12 mouse cellular contexts compared by ENCODE assay signal in the genomic region with DNA sequence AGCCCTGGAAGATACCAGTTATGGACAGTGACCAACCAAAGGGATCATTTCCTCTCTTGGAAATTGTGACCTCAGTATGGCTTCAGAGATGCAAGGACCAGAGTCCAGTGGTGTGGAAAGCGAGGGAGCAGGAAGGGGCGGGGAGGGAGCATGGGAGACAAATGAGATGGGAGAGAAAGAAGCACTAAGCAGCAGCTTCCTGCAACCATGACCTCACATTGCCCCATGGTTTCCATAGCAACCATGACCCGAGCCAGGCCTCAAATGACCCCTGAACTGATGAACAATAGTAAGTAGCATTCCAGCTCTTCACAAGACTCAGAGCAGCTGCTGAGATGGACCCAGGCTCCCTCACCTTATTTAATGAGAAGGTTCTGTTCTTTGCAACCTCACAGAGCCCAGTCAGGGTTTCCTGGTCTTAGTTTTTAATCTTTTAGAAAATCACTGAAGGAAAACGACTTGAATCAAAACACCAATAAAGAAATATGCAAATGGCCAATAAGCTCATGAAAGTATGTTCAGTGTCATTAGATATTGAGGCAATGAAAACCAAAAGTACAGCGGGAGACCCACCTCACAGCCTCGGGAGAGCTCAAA. TPM values are rescaled to one million over a fixed set of nuclear protein-coding genes. Genes with fewer than 3 reads are reported as not detected.
DNase-seq lines count a peak whose midpoint lies in the region; ATAC-seq and TF ChIP-seq lines count a peak whose summit lies in the region.
"Had no signal": no experiment of that assay in that cellular context is flagged by ENCODE, and none has a peak within 500 bp of the region (broad histone marks: within the 10 kb centered on the region; RNA-seq: fewer than 3 reads in every experiment).

No protein-coding gene starts in this region.

- no peaks in the 10 kb centered on the region for H3K27me3 ChIP-seq in midbrain, embryonic 12.5 days
- no peaks in the 10 kb centered on the region for H3K27me3 ChIP-seq in midbrain, postnatal 0 days (ENCODE audit: insufficient read depth, low read length)
- no peaks in the 10 kb centered on the region for H3K27me3 ChIP-seq in hindbrain, postnatal 0 days (ENCODE audit: insufficient read depth, low read length)
- H3K27me3 ChIP-seq: hindbrain, embryonic 15.5 days had no signal

- no peak overlapping the region for H3K4me3 ChIP-seq in midbrain, embryonic 12.5 days
- no peak overlapping the region for H3K4me3 ChIP-seq in midbrain, postnatal 0 days (ENCODE audit: low read depth, low read length)
- no peak overlapping the region for H3K4me3 ChIP-seq in hindbrain, postnatal 0 days (ENCODE audit: low read length)
- H3K4me3 ChIP-seq: hindbrain, embryonic 15.5 days had no signal

- no peak for TF ChIP-seq CTCF in midbrain, postnatal 0 days (IDR thresholded peaks at IDR 0.05)
- TF ChIP-seq CTCF in hindbrain, postnatal 0 days (IDR thresholded peaks at IDR 0.05; ENCODE audit: low read depth) = no peak

- 12% methylated on average over 6 of the region's 6 CpGs for WGBS in midbrain, embryonic 12.5 days
- WGBS in midbrain, postnatal 0 days = 22% methylated on average over 6 of the region's 6 CpGs
- 26% methylated on average over 6 of the region's 6 CpGs for whole genome bisulfite sequencing in hindbrain, postnatal 0 days

- ATAC-seq in midbrain, embryonic 12.5 days (ENCODE audit: low FRiP score, low read depth) = peak; percentile 31; the same call in 1 of the 2 replicates
- ATAC-seq in midbrain, postnatal 0 days (ENCODE audit: low FRiP score) = no peak; the same call in 1 of the 2 replicates
- peak; percentile 15; the same call in 1 of the 2 replicates for ATAC-seq in hindbrain, postnatal 0 days
- ATAC-seq in cerebellum, adult (ENCODE audit: insufficient number of reproducible peaks, low FRiP score, low TSS enrichment) = no peak
- no peak for ATAC-seq in megakaryocyte, adult 5-6 weeks (ENCODE audit: poor library complexity, severe bottlenecking)

- H3K4me1 ChIP-seq in midbrain, embryonic 12.5 days = peaks cover 19% of the 10 kb centered on the region
- H3K4me1 ChIP-seq in midbrain, postnatal 0 days (ENCODE audit: insufficient read depth, low read length) = no peaks in the 10 kb centered on the region
- no peaks in the 10 kb centered on the region for H3K4me1 ChIP-seq in hindbrain, postnatal 0 days (ENCODE audit: insufficient read depth, low read length)

- no peaks in the 10 kb centered on the region for H3K9me3 ChIP-seq in midbrain, embryonic 12.5 days
- no peaks in the 10 kb centered on the region for H3K9me3 ChIP-seq in midbrain, postnatal 0 days (ENCODE audit: low read length)
- no peaks in the 10 kb centered on the region for H3K9me3 ChIP-seq in hindbrain, postnatal 0 days (ENCODE audit: low read length)
- H3K9me3 ChIP-seq: hindbrain, embryonic 15.5 days had no signal

- H3K36me3 ChIP-seq in midbrain, embryonic 12.5 days = no peaks in the 10 kb centered on the region
- H3K36me3 ChIP-seq in midbrain, postnatal 0 days (ENCODE audit: insufficient read depth, low read length) = no peaks in the 10 kb centered on the region
- H3K36me3 ChIP-seq in hindbrain, postnatal 0 days (ENCODE audit: insufficient read depth, low read length) = no peaks in the 10 kb centered on the region
- H3K36me3 ChIP-seq: hindbrain, embryonic 15.5 days had no signal

- H3K27ac ChIP-seq in midbrain, embryonic 12.5 days (replicated peaks) = 0 out of 2 replicates have a peak overlapping the region, but pooled peaks have one; percentile 46
- no peak overlapping the region for H3K27ac ChIP-seq in midbrain, postnatal 0 days (ENCODE audit: low read depth, low read length)
- H3K27ac ChIP-seq in hindbrain, postnatal 0 days = no peak overlapping the region
- H3K27ac ChIP-seq: hindbrain, embryonic 15.5 days; macrophage had no signal

- no peak overlapping the region for H3K9ac ChIP-seq in midbrain, embryonic 12.5 days (replicated peaks)
- H3K9ac ChIP-seq in midbrain, postnatal 0 days (replicated peaks; ENCODE audit: low read length, poor library complexity, severe bottlenecking) = no peak overlapping the region
- no peak overlapping the region for H3K9ac ChIP-seq in hindbrain, postnatal 0 days (replicated peaks; ENCODE audit: low read length)
- H3K9ac ChIP-seq: hindbrain, embryonic 15.5 days had no signal

- H3K4me2 ChIP-seq in midbrain, embryonic 12.5 days (replicated peaks) = no peak overlapping the region; the same call in 1 of the 2 replicates
- H3K4me2 ChIP-seq in midbrain, postnatal 0 days (ENCODE audit: low read depth, low read length, poor library complexity, severe bottlenecking) = no peak overlapping the region
- no peak overlapping the region for H3K4me2 ChIP-seq in hindbrain, postnatal 0 days (ENCODE audit: low read depth, low read length)
- H3K4me2 ChIP-seq: hindbrain, embryonic 15.5 days had no signal

- DNase-seq in heart, postnatal 4 days = peak; percentile 10
- DNase-seq in heart, adult 8-10 months (ENCODE audit: low spot score) = no peak
- DNase-seq in midbrain, postnatal 0 days (ENCODE audit: low spot score) = no peak
- DNase-seq in hindbrain, postnatal 0 days (ENCODE audit: low spot score) = no peak
- peak; percentile 39 for DNase-seq in testis, postnatal 10 days (ENCODE audit: low spot score)
- DNase-seq: adrenal gland, adult 8-10 months had no signal

RNA-seq across cellular contexts. Expression of a gene that starts 31.0 kb away (rescaled TPM):
- not detected for total RNA-seq in heart, postnatal 4 days (2021)
- not detected for total RNA-seq in heart, adult 8-10 months (2022)
- not detected in 2 replicates for polyA plus RNA-seq in midbrain, embryonic 12.5 days (2016; fragmentation: Nextera tagmentation; extraction: Ambion mirVana)
- not detected in 2 replicates for total RNA-seq in midbrain, postnatal 0 days (2014; rRNA removed)
- not detected in 2 replicates for polyA plus RNA-seq in midbrain, postnatal 0 days (2015; fragmentation: Nextera tagmentation; extraction: Ambion mirVana)
- 1.6 TPM in 1 of 2 replicates, not detected in the other for total RNA-seq in hindbrain, postnatal 0 days (2014; rRNA removed)
- polyA plus RNA-seq in hindbrain, postnatal 0 days (2015; fragmentation: Nextera tagmentation; extraction: Ambion mirVana) = 0.24 and 0.67 TPM in 2 replicates
- total RNA-seq in megakaryocyte, adult 5-6 weeks (2015) = not detected in 2 replicates
- total RNA-seq in megakaryocyte, adult 5-6 weeks (2017) = not detected in 2 replicates
- total RNA-seq: adrenal gland, adult 8-10 months; common myeloid progenitor, adult 5-6 weeks had no signal
- polyA plus RNA-seq: macrophage had no signal

Comparison
In these comparisons a context has a peak if more than half of its experiments do, and no peak if none do; other contexts are left out.
1. DNase-seq: peak in heart, postnatal 4 days (single experiment) and testis, postnatal 10 days (single experiment); none in heart, adult 8-10 months (single experiment), midbrain, postnatal 0 days (single experiment) and hindbrain, postnatal 0 days (single experiment).
2. ATAC-seq: peak in midbrain, embryonic 12.5 days (single experiment) and hindbrain, postnatal 0 days (single experiment); none in midbrain, postnatal 0 days (single experiment), cerebellum, adult (single experiment) and megakaryocyte, adult 5-6 weeks (single experiment).